Mouse (Mus musculus) megakaryocyte progenitor cell, adult 5-6 weeks (primary cell): ENCODE results near the gene Fkbp7. TPM values are rescaled to one million over a fixed set of nuclear protein-coding genes. Genes with fewer than 3 reads are reported as not detected.

ENCODE experiments used
- ATAC-seq: replicated peaks from 2 replicates; pipeline ENCODE4 v1.8.0; 2016; ENCODE audit warnings: mild to moderate bottlenecking, moderate TSS enrichment, inconsistent platforms; ENCODE audit not compliant: poor library complexity
- total RNA-seq, 2 experiments: library from RNA; stranded (forward) in 1 of 2; stranded (reverse) in 1 of 2; fragments of 157-497, 149-512 nt in 1 of 2; fragments of 200-1000 nt in 1 of 2; gene quantifications; 2 replicates each; pipeline versions ENCODE4 v1.2.3 to v1.2.4; 2015 to 2017

Gene Fkbp7
- 18.5 and 19.0 TPM in 2 replicates for total RNA-seq (2015)
- 12.2 and 15.7 TPM in 2 replicates for total RNA-seq (2017)

DNA sequence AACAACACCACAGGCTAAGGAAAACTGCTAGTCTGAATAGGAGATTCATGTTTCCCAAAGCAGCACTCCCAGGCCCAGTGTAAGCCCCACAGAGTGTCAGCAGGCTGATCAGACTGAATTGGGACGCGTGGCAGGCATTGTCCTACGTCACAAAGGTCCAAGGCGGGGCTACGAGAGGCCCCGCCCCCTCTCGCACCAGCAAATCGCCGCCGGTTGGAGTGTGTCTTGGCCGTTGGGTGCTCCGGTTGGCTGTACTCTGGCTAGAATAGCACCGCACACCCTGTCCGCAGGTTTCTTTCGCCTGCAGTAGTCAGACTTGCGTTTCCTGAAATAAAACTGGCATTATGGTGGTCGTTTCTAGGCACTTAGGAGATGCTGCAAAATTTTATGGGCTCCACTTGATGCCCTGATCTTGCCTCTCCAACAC, at the start of gene Fkbp7:
Gene Fkbp7 (minus strand): TSS at position 151 of the 427 bp plus-strand sequence.
- ATAC-seq, result peak; percentile 78

DNA sequence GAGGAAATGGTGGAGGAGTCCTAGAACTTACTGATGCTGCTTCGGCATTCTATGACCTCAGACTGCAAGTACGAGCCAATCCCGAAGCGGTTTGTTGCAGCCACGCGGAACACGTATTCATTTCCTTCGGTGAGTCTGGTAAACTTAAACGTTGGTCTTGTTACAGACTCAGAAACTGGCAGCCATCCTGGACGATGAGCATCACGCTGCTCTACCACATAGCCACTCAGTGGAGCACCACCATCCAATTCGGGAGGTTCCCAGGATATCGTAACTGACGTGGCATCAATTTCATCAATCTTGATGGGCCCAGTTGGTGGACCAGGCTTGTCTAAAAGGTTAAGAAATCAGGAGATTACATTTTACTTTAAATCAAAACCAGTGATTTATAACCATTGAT, 46.7 kb upstream of the Fkbp7 start:
- no peak for ATAC-seq

DNA sequence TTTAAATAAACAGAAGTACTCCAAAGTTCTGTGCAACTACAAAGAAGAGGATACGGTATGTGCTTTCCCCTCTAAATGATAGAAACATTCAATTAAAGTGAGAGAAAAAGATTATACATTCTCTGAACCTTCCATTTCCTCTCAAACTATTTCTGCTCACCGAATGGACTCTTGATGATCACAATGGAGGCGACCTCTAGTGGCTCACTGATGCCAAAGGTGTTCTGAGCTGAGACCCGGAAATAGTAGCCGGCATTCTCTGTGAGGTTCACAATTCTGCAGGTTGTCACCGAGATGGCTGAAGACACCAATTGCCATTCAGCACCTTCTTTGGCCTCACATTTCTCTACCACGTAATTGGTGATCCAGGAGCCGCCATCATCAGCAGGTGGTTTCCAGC, 42.1 kb upstream of the Fkbp7 start:
- ATAC-seq, result no peak

DNA sequence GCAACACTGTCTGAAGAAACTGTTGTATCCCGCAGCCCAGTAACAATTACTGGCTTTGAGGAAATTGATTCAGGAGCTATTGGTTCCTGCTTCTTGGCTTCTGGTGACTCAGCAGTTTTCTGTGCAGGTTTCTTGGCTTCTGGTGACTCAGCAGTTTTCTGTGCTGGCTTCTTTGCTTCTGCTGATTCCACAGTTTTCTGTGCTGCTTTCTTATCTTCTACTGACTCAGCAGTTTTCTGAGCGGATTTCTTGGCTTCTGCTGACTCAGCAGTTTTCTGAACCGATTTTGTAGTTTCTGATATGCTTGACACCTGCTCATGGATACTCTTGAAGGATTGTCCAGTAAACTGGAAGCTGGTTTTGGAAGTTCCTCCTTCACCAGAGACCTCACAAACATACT, 35.6 kb upstream of the Fkbp7 start:
- ATAC-seq, result no peak

DNA sequence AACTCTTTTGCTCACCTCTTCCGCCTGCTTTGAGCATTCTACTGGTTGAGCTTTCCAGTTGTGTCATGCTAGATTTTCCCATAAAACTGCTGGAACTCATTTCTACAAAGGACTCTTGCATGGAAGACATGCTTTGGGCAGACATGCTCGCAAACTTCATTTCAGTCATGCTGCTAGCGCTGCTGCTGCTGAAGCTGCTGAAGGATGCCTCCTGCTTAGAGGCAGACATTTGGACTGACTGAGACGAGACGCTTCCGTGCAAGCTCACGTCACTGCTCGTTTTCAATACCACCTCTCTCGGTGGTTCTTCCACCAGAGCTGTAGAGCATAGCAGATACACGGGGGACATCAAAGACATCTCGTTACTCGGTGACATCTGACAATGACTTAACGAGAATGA, 32.7 kb upstream of the Fkbp7 start:
- no peak for ATAC-seq

GRCm38 (mm10) chr2:76702751-76703150, 29.8 kb upstream of the Fkbp7 start:
- no peak for ATAC-seq

DNA sequence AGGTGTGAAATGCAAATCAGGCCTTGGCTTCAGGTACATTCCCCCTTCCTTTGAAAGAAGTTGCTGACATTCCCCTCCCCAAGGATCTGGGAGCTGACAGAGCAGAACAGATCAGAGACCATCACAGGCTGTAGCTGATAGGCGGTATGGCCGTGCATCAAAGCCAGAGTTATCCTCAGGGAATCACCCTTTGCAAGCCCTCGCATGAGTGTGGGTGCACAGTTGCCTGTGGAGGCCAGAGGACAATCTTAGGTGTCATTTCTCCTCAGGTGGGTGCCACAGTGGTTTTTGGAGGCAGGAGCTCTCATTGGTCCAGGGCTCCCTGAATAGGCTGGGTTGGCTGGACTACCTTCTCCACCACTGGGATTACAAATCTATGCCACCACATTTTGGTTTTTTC, 29.3 kb upstream of the Fkbp7 start:
- ATAC-seq, result no peak

- ATAC-seq, result no peak
Observed at GRCm38 (mm10) chr2:76695290-76695689, 22.4 kb upstream of the Fkbp7 start.

DNA sequence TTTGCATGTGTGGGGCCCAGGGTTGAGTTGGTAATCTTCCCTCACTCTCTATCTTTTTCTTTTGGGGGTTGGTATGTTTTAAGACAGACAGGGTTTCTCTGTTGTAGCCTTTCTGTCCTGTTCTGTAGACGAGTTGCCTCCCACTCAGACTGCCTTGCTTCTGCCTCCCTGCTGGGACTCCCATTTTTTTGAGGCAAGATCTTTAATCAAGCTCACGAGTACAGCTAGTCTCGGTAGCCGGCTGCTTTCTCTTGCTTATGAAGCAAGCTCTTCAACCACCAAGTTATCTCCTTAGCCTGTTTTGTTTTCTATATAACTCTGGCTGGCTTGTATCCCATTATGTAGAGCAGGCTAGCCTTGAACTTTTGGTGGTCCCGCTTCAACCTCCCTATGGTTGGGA, 20.8 kb upstream of the Fkbp7 start:
- ATAC-seq, result no peak

GRCm38 (mm10) chr2:76690436-76691204, 17.7 kb upstream of the Fkbp7 start:
- peak; percentile 90 for ATAC-seq

DNA sequence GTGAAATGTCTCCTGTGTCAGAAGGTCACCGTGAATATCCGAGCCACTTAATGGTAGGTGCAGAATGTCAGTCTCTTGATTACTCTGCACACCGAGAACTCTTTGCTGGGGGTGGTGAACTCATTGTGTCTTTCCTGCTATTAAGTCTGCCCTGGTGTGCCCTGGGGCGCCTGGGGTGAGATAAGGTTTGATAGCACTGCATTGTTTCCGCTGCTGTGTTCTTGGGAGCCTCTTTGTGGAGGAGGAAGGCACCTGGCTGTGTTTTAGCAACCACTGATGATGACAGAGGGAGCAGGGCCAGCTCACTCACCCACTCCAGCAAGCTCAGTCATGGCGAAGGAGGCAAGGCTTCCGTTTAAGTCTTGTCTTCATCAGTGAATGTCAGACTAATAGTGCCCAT, 15.2 kb upstream of the Fkbp7 start:
- peak; percentile 66 for ATAC-seq

DNA sequence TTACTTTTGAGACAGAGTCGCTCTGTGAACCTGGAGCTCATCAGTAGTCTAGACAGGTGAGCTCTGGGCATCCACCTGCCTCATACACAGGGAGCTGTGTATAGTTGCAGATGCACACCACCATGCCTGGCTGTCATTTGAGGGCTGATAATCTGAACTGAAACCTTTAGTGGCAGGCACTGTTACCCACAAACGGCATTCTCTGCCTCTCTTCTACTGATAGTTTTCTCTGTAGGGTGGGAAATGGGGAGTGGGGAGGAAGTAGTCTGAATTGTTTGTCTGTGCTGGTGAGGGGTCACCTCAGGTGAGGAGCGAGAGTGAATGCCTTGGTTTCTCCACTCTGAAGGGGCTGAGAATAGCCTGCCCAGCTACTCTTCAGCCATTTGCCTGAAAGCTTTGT, 14.7 kb upstream of the Fkbp7 start:
- no peak for ATAC-seq

- ATAC-seq, result 0 out of 2 replicates have a peak, but pooled peaks have one; percentile 7
Observed at GRCm38 (mm10) chr2:76686986-76687385, 14.1 kb upstream of the Fkbp7 start.

GRCm38 (mm10) chr2:76682301-76682700, 9.4 kb upstream of the Fkbp7 start:
- no peak for ATAC-seq

GRCm38 (mm10) chr2:76676401-76677226, 3.7 kb upstream of the Fkbp7 start:
- no peak for ATAC-seq

DNA sequence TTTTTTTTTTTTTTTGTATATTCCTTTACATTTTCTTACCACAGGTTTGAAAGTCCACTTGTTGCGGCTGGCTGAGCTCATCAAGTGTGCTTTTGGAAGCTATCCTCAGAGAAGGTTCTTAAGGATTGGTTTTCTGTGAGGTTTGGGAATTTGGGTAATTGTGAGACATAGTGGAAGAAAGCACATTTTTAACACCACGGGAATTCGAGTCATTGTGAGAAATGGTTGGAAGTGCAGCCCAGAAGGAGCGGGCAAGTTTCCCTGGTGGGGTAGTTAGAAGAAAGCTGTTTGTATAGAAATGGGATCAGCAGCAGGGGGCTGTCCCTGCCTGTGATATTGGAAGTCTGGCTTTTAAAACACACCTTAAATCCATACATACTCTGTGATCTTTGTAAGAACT, 3.0 kb upstream of the Fkbp7 start:
- ATAC-seq, result no peak

- ATAC-seq, result no peak
Observed at GRCm38 (mm10) chr2:76675451-76675850, 2.5 kb upstream of the Fkbp7 start.

DNA sequence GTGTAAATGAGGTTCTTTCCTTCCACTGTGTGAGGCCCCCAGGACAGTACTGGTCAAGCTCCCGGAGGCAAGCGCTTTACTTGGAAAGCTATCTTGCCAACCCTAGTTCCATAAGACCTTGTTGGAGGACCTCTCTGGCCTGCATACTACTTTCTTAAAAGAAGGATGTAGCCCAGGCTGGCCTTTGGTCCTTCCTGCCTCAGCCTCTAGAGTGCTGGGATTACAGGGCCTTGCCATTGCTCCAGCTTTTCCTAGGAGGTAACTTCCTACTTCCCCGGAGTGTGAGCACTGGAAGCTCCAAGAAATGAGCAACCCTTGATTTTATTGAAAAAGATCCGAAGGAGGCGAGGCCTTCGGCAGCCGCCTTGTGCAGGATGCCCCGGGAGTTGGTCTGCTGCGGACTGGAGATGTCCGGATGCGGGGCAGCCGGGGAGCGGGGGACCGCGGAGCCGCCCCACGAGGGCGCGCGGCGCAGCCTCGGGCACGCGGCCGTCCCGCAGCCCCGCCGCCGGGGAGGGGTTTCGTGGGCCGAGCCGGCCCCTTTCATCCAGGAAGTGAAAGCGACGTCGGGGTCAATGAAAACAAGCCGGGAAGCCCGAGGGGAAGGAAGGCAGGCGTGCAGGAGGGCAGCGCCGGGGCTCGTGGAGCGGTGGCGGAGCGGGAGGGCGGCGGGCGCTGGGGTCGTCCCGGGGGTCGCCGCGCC, 2.0 kb upstream of the Fkbp7 start, which contains the start of gene Plekha3:
Gene Plekha3 (plus strand): TSS at position 557 of the 703 bp plus-strand sequence.
- ATAC-seq, result peak; percentile 58

GRCm38 (mm10) chr2:76673472-76674081, 661 bp upstream of the Fkbp7 start:
- peak; percentile 55 for ATAC-seq

- ATAC-seq, result no peak
Observed at GRCm38 (mm10) chr2:76672134-76672745, 676 bp downstream of the Fkbp7 start.
